Mouse (Mus musculus): ENCODE measurements at regions not wholly inside any gene's neighbourhood (a gene's known extent, or its start where the extent isn't known, plus 50 kb on each side); places are given as distances from the start of the nearest gene placed in this dataset.

DNA sequence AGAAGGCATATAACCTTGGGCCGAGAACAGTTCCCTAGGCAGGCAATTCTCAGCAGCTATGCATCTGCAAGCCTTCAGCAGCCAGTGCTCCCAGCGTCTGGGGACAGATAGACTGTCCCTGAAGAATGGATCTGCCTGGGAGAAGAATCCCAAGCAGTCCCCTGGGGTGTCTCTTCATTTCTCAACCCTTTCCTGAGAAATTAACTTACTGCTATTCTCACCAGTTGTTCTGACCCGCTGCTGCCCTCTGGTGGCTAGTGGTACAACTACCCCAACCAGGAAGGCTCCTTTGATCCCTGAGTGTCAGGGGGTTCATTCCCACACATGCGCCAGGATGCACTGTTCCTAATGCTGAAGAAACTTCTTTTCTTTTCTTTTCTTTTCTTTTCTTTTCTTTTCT lies 323.7 kb downstream of the Gm45692 start:
- DNase-seq (ENCODE audit: low spot score in 2 of 2), result peak; percentile 21 to 60

DNA sequence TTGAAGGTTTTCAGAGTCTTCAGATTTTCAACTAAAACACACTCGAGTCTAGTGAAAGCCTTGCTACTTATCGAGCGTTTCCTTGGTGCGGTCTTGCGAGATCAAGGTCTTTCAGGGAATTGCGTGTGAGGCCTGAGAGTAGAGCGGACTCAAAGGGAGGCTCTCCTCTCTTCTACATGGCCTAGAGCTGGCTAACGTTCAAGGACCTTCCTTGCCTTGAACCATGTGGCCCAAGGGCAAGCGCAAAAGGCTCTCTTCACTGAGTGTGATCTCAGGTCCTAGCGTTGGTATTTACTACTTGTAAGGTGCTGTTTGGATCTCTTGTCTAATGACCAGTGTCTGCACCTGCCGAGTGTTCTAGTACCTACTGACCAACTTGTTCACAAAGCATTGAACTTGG lies 324.4 kb downstream of the Gm45692 start:
- no peak for DNase-seq (ENCODE audit: low spot score in 2 of 2)

DNA sequence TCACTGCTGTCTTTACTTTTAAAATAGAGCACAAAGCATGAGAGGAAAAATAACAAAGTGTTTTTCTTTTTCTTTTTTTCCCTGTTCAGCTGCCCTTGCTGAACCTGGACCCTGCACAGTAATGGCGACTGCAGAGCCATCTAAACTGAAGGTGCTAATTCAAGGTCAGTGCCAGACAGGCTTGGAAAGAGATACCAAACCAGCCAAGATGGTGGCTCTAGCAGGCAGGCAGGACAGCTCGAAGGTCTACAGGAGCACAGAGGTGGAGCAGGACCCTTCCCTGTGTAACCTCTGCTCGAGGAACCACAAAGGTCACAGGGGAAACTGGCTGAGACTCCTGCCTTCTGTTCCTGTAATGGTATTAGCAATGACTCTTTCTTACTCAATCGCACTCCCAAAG lies 326.7 kb downstream of the Gm45692 start:
- DNase-seq (ENCODE audit: low spot score in 2 of 2), result no peak

DNA sequence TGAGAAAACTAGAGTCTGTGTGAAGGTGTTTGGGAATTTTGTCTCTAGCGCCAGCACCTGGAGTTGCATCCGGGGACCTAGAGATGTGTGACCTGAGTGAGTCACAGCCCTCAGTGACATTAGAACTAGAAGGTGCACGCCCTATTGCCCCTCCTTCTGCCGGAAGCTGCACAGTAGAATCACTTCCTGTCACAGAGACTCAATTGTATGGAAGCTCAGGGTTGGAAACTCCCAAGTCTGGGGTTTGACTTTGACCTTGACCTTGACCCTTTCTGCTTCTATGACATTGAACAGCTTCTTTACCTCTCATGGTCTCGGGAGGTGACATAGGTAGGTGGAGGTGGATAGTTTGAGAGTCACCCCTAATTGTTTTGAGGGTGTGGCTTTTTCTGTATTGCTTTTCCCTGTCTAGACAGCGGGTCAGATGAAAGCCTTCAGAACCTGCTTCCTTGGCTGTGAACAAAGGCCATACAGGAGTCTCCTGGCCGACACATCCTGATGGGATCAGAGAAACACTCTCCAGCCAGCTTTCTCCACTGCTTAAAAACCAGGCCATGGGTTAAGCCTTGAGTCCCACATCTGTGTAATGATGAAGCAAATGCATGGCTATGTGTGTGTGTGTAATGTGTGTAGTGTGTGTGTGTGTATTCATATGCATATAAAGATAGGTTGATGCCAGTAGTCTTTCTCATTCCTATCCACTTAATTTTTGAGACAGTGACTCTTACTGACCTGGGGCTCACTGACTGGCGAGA lies 328.7 kb downstream of the Gm45692 start:
- DNase-seq (ENCODE audit: low spot score in 2 of 2), result no peak

DNA sequence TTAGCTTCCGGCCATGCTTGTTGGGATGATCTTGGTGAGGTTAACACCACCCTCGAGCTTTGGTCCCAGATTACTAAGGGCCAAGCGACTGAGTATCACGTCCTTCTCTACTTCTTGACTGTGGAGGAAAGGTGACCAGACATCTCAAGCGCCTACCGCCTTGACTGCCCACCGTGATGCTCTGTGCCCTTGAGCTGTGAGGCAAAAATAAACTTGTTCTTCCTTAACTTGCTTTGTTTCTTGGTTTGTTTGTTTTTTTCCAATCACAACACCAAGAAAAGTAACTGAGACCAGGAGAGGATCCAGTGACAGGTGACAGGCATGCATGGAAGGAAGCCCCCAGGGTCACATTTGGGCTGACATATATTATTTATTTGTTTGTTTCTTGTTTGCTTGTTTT lies 330.0 kb downstream of the Gm45692 start:
- no peak for DNase-seq (ENCODE audit: low spot score in 2 of 2)

DNA sequence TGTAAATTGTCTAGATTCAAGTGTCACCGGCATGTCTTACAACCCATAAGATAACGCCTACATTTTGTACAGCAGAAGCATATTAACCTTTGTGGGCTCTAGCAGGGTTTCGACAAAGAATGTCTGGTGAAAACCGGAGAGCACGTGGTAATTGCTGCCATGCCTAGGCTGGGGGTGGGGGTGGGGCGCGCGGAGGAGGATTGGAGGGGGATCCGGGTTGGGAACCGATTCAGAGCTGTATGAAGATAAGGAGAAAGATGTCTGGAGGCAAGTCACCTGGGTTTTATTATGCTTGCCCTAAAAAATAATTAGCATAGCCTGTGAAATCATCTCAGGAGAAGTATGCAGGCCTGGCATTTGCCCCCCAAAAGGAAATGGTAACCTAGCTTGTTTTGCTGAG lies 331.2 kb downstream of the Gm45692 start:
- no peak for DNase-seq (ENCODE audit: low spot score in 2 of 2)

DNA sequence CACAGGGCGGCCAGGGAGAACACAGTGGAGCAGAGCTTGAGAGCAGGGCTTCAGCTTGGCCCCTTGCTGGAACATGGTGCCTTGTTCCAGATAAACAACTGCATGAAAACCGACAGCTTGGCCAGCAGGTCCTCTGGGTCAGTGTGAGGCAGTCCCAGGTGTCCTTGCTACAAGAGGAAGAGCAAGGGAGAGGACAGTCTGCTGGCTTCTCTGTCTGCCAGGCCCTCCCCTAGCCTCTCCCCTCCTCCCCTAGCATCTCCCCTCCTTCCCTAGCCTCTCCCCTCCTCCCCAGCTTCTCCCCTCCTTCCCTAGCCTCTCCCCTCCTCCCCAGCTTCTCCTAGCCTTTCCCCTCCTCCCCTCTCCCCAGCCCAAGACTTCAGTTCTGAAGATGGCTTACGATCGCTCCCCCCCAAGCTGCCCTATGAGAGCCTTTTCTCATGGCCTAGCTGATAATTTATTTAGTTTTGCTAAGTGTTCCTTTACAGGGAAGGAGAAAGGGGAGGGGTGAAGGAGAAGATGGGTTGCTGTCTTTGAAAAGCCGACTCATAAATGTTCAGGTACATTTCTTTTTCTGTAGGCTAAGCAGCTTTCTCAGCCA lies 333.7 kb downstream of the Gm45692 start:
- DNase-seq (ENCODE audit: low spot score in 2 of 2), result no peak

DNA sequence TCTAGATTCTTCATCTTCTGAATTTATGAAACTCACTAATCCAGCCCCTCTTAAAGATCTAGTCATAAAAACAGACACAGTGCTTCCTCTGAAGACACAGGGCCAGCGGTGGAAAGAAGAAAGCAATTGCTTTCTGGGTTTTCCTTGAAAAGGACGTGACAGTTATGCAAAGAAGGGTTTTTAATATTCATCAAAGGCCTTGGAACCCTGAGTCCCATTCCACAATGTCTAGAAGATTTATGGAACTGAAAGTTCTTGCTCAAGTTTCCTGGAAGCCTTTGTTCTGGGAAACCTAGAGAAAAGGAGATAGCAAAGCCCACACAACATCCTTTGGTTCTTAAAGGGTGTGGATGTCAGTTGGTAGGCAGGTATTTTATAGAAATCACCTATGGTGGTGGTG lies 346.0 kb downstream of the Gm45692 start:
- DNase-seq (ENCODE audit: low spot score in 2 of 2), result no peak

DNA sequence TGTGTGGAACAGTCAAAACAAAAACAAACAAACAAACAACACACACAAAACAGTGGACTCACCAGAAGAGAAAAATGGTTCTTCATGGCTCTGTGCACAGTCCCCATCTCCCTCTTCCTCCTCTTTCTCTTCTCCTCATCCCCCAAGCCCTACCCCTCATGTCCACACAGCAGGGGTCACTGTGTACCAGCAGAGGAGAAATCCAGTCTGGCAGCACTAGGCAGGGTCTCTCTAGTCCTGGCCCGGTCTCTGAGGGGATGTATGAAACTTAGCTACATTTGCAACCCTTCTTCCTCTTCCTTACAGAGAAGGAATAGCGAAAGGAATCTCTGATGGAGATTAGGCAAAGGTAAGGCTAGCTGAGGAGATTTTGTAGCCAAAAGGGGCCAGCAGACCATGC lies 349.1 kb downstream of the Gm45692 start:
- no peak for DNase-seq (ENCODE audit: low spot score in 2 of 2)

DNA sequence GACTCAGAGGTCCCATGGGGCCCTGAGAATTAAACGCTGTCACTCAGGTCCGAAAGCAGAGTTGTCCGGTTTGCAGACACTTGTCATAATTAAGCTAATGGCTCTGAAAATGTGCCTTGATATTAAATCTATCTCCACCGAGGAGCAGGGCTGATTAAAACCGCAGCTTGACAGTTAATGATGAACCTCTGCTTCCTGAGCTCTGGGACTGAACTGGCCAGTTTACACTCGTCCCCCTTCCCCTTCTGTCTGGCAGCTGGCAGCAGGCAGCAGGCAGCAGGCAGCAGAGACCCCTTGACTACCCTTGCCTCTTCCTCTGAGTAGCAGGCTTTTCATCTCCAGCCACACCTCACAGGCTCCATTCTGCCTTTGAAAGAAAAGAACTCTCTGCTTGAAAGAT lies 350.4 kb downstream of the Gm45692 start:
- DNase-seq (ENCODE audit: low spot score in 2 of 2), result no peak

DNA sequence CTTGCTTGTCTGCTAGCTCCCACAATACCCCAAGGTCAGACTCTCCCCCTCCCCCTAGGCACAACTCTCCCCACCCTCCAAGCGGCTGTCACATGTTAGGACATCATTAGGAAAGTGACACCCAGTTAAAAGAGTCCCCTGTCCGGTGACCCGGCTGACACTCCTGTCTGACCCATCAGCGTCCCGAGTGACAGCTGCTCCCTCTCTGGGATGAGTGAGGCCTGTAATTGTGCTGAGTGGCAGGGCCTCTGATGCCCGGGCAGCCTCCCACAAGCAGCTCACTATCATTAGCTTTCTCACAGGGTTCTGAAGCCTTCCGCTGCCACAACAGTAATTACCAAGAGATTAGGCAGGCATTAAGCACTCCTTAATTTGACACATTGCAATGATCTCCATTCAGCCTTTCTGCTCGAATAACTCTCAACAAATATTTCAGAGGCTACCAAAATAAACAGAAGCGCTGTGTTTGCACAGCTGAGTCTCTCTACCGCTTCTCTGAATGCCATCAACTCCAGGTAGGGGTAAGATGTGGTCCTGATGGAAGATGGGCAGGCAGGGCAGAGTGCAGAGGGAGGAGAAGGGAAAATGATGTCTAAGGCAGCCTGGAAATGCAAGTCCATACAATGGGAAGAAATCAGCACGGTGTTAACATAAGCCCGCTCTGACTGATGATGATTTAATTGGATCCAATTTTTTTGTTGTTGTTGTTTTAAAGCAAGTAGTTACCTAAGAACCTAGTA lies 352.6 kb downstream of the Gm45692 start:
- no peak for DNase-seq (ENCODE audit: low spot score in 2 of 2)

DNA sequence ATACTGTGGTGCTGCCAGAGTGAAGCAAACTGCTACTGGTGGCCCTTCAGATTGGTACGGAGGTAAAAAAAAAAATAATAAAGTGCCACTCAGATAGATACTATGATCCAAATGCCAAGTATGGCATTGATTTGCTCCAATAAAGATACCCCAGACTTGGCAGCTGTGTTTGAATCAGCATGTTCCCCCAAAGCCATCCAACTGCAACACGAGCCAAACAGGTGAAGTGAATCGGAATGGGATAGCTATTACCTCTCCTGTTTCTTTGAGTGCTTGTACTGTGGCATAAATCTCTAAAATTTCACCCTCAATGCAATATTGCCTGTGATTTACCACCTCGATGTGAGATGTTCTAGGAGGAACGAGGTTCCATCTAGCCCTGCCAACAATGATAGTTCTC lies 365.4 kb downstream of the Gm45692 start:
- no peak for DNase-seq (ENCODE audit: low spot score in 2 of 2)

DNA sequence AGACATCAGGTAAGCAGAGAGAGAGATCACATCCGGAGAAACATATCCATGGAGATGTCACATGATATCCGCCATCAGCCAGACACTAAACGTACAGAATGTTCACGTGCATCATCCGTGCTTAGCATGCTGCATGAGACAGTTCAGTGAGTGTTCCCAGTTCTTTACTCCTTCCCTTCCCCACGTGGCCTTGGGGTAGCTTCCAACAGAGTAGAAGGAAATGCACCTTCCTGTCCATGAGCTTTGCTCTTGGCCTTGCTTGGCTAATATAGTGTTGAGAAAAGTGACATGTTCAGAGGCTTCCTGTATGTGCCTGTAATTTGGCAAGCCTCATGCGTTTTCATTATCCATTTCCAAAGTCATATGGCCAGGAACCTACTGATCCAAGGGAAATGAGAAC lies 368.5 kb downstream of the Gm45692 start:
- DNase-seq (ENCODE audit: low spot score in 2 of 2), result no peak

DNA sequence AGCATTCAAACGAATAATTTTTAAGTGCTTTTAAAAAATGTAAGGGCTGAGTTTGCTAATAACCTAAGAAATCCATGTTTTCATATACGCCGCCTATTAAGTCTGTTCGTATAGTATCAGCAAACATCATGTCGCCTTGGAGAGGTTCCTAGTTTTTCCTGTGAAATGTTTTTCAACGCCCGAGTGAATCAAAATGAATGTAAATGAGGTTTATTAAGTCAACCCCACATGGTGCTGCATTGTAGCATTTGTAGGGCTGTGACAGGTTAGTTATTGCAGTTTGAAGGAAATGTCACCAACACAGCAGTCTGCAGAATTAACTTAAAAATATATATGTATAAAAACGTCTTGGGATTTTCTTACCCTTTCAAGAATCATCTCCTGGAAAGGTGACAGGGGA lies 369.3 kb downstream of the Gm45692 start:
- DNase-seq (ENCODE audit: low spot score in 2 of 2), result no peak

DNA sequence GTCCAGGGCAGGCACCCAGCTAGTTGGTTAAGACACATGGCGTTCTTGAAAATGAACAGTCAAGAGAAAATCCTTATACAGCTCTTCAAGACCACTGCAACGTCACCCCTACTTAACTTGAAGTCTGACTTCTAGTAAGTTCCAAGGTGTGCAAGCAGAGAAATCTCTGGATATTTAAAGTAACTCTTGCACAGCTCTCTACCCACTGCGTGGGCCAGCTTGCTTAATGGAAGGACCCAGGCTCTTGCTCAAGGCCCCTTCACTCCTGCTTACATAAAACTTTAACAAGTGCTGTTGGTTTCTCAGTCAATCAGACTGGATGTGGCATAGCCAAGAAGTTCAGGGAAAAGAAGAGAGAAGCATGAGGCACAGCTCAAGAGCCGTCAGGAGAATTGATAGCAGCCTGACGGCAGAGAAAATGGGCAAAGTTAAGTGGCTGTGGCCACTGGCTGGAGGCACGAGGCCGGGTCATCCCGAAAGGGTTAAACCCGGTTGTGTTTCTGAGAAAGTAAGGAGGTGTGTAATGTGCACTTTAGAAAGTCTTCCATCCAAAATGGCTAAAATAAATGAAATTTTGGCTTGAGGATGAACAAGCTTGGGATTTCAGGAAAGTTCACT lies 382.0 kb downstream of the Gm45692 start:
- DNase-seq (ENCODE audit: low spot score in 2 of 2), result no peak

DNA sequence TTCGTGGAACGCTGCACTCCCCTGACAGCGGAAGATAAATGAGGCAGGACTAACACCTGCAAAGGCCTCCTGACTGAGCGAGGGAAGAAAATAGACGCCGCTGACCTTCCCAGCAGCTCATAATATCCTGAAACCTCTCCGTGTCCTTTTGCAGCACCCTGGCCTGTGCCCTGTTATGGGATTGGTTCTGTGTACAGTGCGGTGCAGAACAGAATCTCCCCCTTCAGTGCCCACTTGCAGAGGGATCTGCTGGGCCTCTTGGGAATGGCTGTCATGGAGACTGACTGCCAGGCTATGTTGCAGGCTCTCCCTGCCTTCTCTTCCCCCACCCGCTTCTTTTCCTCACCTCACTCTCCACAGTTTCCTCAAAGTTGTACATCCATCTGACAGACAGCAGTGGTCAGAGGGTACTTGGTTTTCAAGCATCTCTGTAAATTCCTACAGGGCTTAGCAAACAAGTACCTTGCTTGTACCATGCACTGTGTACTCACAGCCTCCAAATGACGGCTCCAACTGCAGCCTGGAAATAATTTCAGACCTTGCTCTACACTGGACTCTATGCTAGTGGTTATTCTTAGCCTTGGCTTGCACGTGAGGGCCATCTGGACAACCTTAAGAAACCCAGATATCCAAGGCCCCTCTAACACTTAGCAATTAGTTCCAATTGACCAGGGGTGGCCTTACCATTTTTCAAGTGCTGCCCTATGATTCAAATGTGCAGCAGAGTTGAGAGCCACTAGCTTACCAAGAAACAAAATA lies 382.7 kb downstream of the Gm45692 start:
- no peak for DNase-seq (ENCODE audit: low spot score in 2 of 2)

DNA sequence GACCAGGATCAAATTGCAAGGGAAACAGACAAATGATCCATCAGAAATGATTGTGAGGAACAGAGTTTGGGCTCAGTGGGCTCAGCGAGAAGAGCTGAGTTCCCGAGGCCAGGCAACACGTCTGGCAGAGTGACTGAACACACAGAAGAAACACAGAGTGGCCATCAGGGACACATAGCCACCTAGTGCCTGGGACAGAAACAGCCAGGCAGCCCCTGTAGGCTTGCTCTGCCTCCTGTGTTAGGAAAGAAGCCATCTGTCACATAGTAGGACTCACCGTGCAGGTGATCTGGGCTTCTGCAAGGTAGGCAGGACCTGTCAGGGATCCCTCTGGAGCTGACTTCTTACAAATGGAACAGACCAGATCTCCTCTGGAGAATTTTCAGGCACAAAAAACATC lies 383.4 kb downstream of the Gm45692 start:
- no peak for DNase-seq (ENCODE audit: low spot score in 2 of 2)

DNA sequence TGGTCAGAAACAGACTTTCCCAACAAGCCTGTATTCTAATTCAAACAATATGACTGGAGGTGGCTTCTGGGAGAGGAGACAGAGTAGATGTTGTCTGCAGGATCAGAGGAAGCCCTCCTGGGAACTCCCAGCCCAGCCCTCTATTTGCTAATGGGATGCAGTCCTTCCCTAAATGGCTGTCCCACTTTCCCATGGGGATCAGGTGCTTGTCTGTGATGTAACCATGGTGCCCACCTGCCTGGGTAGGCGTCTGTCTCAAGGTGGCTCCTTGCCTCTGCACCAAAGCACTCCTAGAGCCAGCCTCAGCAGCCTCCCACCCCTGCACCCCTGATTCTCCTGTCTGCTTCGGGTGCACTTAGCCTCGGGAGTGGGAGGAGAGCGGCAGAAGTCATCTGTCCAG lies 384.6 kb downstream of the Gm45692 start:
- DNase-seq (ENCODE audit: low spot score in 2 of 2), result no peak

DNA sequence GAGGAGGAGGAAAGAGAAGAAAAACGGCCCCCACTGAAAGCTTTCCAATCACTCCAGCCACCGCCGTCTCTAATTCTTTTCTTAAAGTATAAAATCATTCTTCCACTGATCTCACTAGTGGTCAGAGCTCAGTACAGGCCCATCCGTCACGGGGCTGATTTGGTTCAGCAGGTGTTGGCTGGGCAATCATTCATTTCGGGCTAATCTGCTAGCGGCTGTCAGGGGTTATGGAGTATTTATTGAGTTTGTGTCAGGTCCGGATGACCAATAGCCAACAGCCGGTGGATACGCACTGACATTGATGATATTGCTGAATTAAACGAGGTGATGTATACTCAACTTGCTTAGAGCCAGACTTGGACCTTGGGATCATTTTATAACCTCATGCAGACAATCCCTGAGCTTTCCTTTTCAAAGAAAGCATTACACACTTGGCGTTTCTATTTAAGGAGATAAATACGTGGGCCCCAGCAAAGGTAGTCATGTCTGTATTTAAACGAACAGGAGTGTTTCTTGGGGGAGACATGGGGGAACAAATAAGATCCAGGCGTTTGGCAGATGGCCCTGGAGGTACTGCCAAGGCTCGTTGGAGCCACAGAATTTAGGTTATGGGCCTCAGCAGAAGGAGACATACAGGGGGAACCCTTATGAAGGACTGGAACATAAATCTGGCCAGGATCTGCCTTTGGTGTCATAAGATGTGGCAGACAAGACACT lies 385.1 kb downstream of the Gm45692 start:
- DNase-seq (ENCODE audit: low spot score in 2 of 2), result no peak

DNA sequence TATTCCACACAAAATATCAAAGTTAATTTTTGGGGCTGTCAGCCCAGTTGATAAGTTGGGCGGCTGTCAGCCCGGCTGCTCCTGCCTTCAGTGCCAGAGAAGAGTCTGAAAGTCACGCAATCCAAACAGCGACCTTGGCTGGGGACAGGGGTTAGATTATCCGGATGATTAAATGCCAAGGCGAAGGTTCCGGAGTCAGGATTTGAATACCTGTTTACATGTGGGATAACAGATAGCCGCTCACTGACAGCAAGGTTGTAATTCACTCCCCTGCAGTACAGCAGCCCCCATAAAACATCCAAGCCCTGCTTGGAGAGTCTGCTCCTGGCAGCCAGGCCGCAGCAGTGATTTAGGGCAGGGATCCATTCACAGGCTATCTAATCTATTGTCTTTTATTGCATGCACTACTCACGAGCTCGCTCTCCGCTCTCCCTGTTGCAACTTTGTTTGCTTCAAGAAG lies 388.3 kb downstream of the Gm45692 start:
- no peak for DNase-seq (ENCODE audit: low spot score in 2 of 2)

DNA sequence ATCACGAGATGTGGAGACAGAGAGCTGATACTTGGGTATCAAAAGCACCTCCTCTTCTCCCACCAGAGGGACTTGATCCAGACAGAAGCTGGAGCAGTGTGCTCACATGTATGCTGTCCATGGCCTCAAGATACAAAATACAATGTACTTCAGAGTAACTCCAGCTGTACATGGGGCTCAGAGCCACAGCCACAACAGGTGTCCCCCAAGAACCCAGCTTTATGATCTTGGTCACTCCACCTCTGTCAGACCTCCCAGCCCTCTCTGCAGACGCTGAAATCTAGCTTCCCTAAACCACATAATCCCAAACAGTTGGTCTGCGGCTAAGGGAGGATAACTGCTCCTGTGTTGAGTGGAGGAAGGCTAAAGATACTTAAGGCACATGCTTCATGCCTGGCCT lies 389.9 kb downstream of the Gm45692 start:
- DNase-seq (ENCODE audit: low spot score in 2 of 2), result no peak

All from frontal cortex, postnatal 14 days (tissue).